Mouse (Mus musculus): ENCODE data around the gene Tspyl3. TPM values are rescaled to one million over a fixed set of nuclear protein-coding genes. Genes with fewer than 3 reads are reported as not detected.

Tspyl3 gene
- polyA plus RNA-seq, 1 experiment from 2014 or later: 20.8 TPM

DNA sequence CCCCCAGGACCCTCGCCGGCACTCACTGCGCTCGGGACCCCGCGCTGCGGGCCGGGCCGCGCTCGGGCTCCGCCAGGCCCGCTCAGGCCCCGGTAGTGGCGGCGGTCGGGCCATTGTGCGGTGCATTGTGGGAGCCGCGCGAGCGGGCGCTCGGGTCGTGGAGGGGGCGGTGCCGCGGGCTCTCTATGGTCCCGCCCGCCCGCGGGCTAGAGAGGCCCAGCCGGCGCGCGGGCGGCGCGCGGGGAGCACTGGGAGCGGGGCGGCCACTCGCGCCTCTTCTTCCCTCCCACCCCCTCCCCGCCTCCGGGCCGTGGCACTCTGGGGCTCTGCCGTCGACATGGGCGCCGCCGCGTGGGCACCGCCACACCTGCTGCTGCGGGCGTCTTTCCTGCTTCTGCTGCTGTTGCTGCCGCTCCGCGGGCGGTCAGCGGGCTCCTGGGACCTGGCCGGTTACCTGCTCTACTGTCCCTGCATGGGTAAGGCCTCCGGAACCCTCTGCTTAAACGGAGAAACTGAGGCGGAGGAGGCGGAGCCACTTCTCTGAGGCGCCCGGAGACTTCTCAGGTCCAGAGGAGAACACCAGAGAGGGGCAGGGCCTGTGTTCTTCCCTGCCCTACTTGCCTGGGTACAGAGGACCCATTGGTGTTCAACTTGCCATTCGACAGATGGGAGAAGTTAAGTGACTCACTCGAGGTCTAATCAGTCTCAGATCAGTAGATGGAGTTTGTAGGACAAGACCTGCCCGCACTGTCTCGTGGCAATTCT lies 16.2 kb upstream of the Tspyl3 start, which contains the start of the genes Plagl2 and Pofut1:
Gene Plagl2 (minus strand): TSS at position 177 of the 765 bp plus-strand sequence.
Gene Pofut1 (plus strand): TSS at position 284 of the 765 bp plus-strand sequence.
- Histone ChIP-seq H3K36me3 (peaks cover 19% of the 10 kb centered on the region), H3K4me2 (peak within 1 kb of the TSS; percentile 88), H3K27me3 (no peaks in the 10 kb centered on the region), H3K9ac (peak within 1 kb of the TSS; percentile 98), H3K4me1 (replicated peaks) (peaks cover 59% of the 10 kb centered on the region), H3K27ac (replicated peaks) (peak within 1 kb of the TSS; percentile 91), H3K9me3 (no peaks in the 10 kb centered on the region), H3K4me3 (peak within 1 kb of the TSS; percentile 97)
- ATAC-seq (ENCODE audit: low read depth): peak; percentile 98
- under 1% methylated on average over 63 of the region's 72 CpGs for WGBS

DNA sequence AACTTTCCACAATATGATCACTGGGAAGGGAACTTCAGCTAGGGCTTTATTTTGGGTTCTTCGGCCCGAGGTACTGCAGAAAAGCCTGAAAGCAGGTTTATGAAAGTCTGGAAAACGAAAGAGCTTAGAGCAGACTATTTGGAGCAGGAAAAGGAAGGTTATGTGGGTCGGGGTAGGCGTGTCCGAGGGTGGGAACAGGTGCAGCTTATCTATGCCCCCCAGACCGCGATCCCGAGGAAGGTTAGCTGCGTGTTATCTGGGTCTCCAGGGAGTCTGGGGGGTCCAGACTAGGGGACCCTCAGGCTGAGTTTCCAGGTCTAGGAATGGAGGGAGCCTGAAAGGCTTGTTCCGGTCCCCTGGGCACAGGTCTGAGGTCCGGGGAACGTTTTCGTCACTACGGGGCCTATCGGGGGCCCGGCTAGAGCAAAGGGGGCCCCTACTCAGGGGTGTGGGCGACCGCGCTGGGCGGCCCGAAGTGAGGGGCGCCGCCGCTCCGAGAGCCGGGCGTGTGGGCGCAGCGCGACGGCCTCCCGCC lies 15.5 kb upstream of the Tspyl3 start:
- 0% methylated on average over 33 of the region's 33 CpGs for WGBS
- Histone ChIP-seq H3K4me2 (peak overlapping the region; percentile 88), H3K9me3 (no peaks in the 10 kb centered on the region), H3K4me3 (peak overlapping the region; percentile 97), H3K9ac (peak overlapping the region; percentile 98), H3K4me1 (replicated peaks) (peaks cover 60% of the 10 kb centered on the region), H3K27me3 (no peaks in the 10 kb centered on the region), H3K27ac (replicated peaks) (peak overlapping the region; percentile 91), H3K36me3 (peaks cover 20% of the 10 kb centered on the region)
- peak; percentile 78 for ATAC-seq (ENCODE audit: low read depth)

DNA sequence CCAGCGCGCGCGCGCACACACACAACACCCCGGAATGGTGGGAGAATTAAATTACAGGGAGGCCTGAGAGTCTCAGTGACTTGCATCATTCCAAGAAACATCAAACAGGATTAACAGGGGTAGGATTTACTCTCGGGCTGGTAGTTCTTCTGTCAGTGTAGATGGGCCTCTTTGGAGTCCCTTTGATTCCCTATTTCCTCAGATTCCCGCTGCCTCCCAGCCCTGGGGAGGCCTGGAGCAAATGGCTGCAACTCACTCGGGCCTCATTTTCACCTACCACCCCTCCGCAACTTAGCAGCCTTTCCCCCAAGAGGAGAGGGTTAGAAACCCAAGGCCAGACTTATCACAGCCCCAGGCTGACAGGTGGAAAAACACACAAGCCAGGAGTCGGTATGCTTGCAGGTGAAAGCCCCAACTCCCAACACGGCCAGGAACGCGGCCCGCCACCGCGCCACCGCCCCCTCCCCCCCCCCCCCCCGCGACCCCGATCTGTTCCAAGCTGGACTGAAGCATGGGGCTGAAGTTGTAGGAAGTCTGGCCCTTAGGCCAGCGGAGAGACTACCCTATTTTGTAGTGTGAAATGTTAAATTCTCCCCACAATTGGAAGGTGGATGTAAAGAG lies 14.7 kb upstream of the Tspyl3 start:
- H3K9me3 ChIP-seq: no peaks in the 10 kb centered on the region
- peak overlapping the region; percentile 97 for H3K4me3 ChIP-seq
- peak overlapping the region; percentile 91; the same call in 1 of the 2 replicates for H3K27ac ChIP-seq (replicated peaks)
- no peak for ATAC-seq (ENCODE audit: low read depth)
- peaks cover 28% of the 10 kb centered on the region for H3K36me3 ChIP-seq
- peak overlapping the region; percentile 98 for H3K9ac ChIP-seq
- no peaks in the 10 kb centered on the region for H3K27me3 ChIP-seq
- WGBS: 11% methylated on average over 22 of the region's 22 CpGs
- H3K4me2 ChIP-seq: peak overlapping the region; percentile 88
- H3K4me1 ChIP-seq (replicated peaks): peaks cover 60% of the 10 kb centered on the region

DNA sequence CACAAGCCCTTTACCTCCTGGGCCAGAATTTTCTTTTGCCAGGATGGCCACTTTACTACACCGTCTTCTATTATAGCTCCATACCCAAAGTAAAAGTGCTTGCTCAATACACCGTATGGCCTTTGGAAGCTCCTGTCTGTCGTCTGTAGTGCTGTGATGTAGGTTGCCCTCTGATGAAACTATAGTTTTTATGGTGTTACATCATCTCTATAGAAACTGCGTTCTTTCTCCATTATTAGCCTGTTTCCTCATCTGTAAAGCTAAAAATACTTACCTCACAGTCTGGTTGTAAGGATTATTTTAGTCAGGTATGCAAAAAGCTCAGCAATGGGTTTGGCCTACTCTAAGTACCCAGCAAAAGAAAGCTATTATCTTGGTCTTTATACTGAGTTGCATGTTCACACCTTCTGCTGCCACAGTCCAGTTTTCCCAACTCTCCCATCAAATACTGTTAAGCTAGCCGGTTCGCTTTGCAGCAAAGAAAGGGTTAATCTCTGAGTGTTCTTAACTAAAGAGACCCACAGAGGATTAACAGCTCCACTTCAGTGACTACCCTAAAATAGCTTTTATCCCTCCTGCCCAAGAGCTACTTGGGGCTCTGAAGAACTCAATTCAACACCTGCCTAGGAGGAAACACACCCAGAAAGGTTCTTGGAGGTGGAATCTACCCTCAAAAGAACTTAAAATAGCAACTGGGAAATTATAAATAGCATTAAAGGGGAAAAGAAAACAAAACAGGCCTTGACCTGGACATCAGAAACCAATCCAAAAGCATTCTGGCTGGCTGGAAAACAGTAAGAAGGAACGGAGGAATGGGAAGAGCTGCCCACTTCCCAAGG lies 14.0 kb upstream of the Tspyl3 start:
- H3K9ac ChIP-seq: peak overlapping the region; percentile 98
- peaks cover 60% of the 10 kb centered on the region for H3K4me1 ChIP-seq (replicated peaks)
- H3K27me3 ChIP-seq: no peaks in the 10 kb centered on the region
- no peak for ATAC-seq (ENCODE audit: low read depth)
- peak overlapping the region; percentile 88 for H3K4me2 ChIP-seq
- H3K4me3 ChIP-seq: peak overlapping the region; percentile 97
- H3K9me3 ChIP-seq: no peaks in the 10 kb centered on the region
- H3K36me3 ChIP-seq: peaks cover 35% of the 10 kb centered on the region
- WGBS: 62% methylated on average over 7 of the region's 7 CpGs
- H3K27ac ChIP-seq (replicated peaks): no peak overlapping the region

DNA sequence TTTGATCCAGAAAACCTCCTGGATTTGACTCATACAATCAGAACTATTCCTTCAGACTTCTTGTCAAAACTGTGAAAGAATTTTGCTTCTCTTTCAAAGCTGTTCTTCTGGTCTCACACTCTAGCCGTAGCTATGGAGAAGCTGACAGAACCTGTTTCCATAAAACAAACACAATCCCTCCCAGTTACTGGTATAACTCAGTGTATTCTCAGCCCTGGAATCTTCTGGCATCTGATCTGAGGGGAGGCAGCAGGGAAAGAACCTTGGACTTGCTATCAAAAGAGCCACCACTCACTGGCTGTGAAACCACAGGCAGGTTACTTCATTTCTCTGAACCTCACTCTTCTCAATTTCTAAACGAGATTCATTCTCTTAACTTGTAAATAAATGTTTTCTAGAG lies 13.2 kb upstream of the Tspyl3 start:
- no peak for ATAC-seq (ENCODE audit: low read depth)
- H3K27ac ChIP-seq (replicated peaks): no peak overlapping the region
- no peak overlapping the region for H3K9ac ChIP-seq
- H3K4me1 ChIP-seq (replicated peaks): peaks cover 57% of the 10 kb centered on the region
- no peaks in the 10 kb centered on the region for H3K9me3 ChIP-seq
- H3K27me3 ChIP-seq: no peaks in the 10 kb centered on the region
- H3K4me3 ChIP-seq: no peak overlapping the region
- H3K4me2 ChIP-seq: no peak overlapping the region
- WGBS: 81% methylated on average over 2 of the region's 2 CpGs
- peaks cover 38% of the 10 kb centered on the region for H3K36me3 ChIP-seq

DNA sequence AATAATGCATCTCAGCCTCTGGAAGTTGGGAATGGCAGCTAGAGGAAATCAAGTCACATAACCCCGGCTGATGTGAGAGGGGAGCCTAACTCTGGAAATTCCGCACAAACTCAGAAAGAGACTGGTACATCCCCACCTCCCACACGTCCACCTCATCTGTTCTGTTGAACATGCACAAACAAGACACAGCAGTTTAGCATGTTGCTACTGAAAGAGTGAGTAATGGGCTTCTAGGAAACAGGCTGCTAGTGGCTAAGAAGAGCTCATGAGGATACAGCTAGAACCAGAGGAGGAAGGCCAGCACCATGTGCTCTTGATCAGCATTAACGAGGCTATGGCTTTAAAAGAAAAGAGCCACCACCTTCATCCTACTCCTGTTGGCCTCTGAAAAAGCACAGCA lies 12.7 kb upstream of the Tspyl3 start:
- no peak for ATAC-seq (ENCODE audit: low read depth)
- WGBS: 76% methylated on average over 4 of the region's 4 CpGs

DNA sequence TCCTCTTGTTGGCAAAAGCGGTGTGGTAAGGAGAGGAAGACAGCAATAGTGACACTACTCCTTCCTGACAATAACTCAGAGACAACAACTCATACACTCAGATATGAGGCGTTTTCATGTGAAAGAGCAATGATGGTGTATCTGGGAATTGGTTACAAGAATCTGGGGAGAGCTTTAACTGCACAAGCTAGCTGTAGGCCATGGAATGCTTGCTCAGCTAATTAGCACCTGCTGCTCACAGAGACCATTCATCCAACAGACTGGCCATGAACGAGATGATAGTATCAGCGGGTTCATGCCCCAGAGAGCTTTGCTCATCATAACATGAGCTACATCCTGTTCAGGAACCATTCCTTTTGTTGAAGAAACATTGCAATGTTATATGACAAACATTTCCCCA lies 12.0 kb upstream of the Tspyl3 start:
- no peak overlapping the region for H3K4me3 ChIP-seq
- H3K4me2 ChIP-seq: no peak overlapping the region
- H3K9ac ChIP-seq: no peak overlapping the region
- H3K9me3 ChIP-seq: no peaks in the 10 kb centered on the region
- H3K27ac ChIP-seq (replicated peaks): no peak overlapping the region
- peaks cover 45% of the 10 kb centered on the region for H3K4me1 ChIP-seq (replicated peaks)
- H3K27me3 ChIP-seq: no peaks in the 10 kb centered on the region
- WGBS: 65% methylated on average over 4 of the region's 4 CpGs
- ATAC-seq (ENCODE audit: low read depth): no peak
- H3K36me3 ChIP-seq: peaks cover 49% of the 10 kb centered on the region

More for the DNA sequence above, 12.7 kb upstream of the Tspyl3 start:
- Histone ChIP-seq H3K9me3 (no peaks in the 10 kb centered on the region), H3K27me3 (no peaks in the 10 kb centered on the region), H3K4me3 (no peak overlapping the region), H3K4me1 (replicated peaks) (peaks cover 52% of the 10 kb centered on the region), H3K4me2 (no peak overlapping the region), H3K36me3 (peaks cover 42% of the 10 kb centered on the region), H3K9ac (no peak overlapping the region), H3K27ac (replicated peaks) (no peak overlapping the region)

DNA sequence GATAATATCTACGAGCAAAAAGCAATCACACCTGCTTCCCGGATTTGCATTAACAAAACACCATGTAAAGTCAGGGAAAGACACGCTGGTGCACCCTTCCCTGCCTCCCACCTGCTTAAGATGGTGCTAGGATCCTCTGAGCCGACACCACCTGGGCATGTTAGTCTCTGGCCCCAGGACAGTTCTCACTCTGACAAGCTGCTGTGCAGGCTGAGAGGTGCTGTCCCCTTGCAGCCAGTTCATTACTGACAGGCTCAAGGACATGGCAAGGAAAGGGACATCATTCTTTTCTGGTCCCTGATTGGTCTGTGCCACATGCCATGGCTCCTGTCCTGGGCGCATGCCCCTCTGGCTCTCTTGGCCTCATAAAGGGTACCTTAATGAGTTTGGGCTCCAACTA lies 3.3 kb upstream of the Tspyl3 start:
- Histone ChIP-seq H3K36me3 (peaks cover 64% of the 10 kb centered on the region), H3K4me3 (no peak overlapping the region), H3K27me3 (no peaks in the 10 kb centered on the region), H3K27ac (replicated peaks) (no peak overlapping the region), H3K4me2 (no peak overlapping the region), H3K4me1 (replicated peaks) (peaks cover 15% of the 10 kb centered on the region), H3K9me3 (no peaks in the 10 kb centered on the region), H3K9ac (no peak overlapping the region)
- 91% methylated on average over 5 of the region's 5 CpGs for WGBS
- no peak for ATAC-seq (ENCODE audit: low read depth)

DNA sequence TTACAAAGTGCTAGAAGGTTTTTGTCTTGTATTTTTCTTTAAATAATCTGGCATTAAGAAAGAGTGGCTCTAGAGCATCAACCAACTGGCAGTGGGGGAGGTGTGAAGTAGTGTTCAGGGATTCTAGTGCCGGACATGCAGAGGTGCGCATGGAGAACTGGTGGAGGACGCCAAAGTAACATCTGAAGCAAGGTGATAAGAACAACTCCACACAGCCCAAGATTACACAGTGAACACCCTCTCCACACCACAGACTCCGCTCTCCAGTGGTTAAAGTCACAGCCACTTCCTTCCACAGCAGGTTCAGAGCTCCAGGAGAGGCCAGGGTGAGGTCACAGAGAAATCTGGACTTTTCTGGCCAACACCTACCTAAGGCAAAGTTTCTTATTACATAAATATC lies 2.7 kb upstream of the Tspyl3 start:
- Histone ChIP-seq H3K4me1 (replicated peaks) (peaks cover 15% of the 10 kb centered on the region), H3K36me3 (peaks cover 59% of the 10 kb centered on the region), H3K4me3 (no peak overlapping the region), H3K9me3 (no peaks in the 10 kb centered on the region), H3K9ac (no peak overlapping the region), H3K27ac (replicated peaks) (no peak overlapping the region), H3K27me3 (no peaks in the 10 kb centered on the region), H3K4me2 (no peak overlapping the region)
- no peak for ATAC-seq (ENCODE audit: low read depth)
- 93% methylated on average over 4 of the region's 4 CpGs for WGBS

DNA sequence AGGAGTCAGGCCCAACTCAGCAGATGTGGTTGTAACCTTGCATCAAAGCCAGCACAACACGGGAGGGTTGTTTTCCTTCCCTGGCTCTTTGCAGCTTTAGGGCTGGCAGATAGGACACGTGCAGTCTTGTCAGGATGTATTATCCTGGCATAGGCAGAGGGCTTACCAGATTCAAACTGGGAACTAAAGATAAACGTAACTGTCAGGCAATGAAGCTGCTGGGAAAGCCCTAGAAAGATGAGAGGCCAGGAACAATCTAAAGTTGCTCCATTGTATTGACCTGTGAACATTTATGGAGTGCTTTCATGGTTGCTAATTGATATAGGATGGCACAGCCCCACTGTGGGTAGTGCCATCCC lies 333 bp upstream of the Tspyl3 start:
- ATAC-seq (ENCODE audit: low read depth): no peak; the same call in 1 of the 2 replicates

DNA sequence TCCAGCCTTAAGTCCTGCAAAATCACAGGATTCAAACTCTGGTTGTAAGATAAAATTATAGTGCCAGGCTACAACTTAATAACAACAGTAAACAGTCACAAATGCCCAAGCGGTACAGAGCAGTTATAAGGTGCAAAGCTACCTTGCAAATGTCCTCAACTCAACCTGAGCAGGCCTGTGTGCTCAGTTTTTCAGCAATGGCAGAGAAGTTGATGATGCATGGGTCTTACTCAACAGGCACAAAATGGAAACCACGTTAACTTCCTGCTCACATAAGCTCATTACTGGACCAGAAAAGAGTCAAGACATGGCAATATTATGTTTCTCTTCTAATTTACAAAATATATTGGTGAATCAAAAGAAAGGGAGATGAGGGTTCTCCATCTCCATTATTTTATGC lies 2.7 kb downstream of the Tspyl3 start:
- ATAC-seq (ENCODE audit: low read depth): no peak
- H3K36me3 ChIP-seq: peaks cover 16% of the 10 kb centered on the region
- H3K4me3 ChIP-seq: no peak overlapping the region
- no peak overlapping the region for H3K9ac ChIP-seq
- no peaks in the 10 kb centered on the region for H3K27me3 ChIP-seq
- WGBS: 93% methylated on average over 2 of the region's 2 CpGs
- H3K4me1 ChIP-seq (replicated peaks): peaks cover 15% of the 10 kb centered on the region
- no peak overlapping the region for H3K27ac ChIP-seq (replicated peaks)
- H3K4me2 ChIP-seq: no peak overlapping the region
- no peaks in the 10 kb centered on the region for H3K9me3 ChIP-seq

More for the DNA sequence above, 333 bp upstream of the Tspyl3 start:
- H3K4me1 ChIP-seq (replicated peaks): peaks cover 15% of the 10 kb centered on the region
- peak overlapping the region; percentile 84 for H3K9ac ChIP-seq
- H3K9me3 ChIP-seq: no peaks in the 10 kb centered on the region
- peaks cover 44% of the 10 kb centered on the region for H3K36me3 ChIP-seq
- WGBS: 8% methylated on average over 3 of the region's 3 CpGs
- peak overlapping the region; percentile 72 for H3K4me2 ChIP-seq
- peak overlapping the region; percentile 58 for H3K4me3 ChIP-seq
- peak overlapping the region; percentile 83 for H3K27ac ChIP-seq (replicated peaks)
- no peaks in the 10 kb centered on the region for H3K27me3 ChIP-seq

DNA sequence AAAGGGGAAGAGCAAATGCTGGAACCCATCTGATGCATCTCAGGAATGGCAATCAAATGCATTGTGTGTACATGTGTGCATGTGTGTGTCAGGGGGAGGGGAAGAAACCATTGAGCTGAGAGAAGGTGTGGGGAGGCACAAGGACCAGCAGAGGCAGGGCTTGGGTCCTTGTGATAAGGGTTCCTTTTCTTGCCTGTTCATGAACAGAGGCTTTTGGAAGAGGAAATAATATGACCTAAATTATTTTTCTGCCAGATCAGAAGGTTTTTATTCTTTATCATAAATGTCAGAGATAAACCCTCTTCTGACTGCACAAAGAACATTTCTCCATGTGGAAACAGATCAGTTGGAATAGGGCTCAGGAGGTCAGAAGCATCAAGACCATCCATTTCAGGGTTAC lies 3.1 kb downstream of the Tspyl3 start:
- Histone ChIP-seq H3K4me2 (no peak overlapping the region), H3K27me3 (no peaks in the 10 kb centered on the region), H3K36me3 (peaks cover 12% of the 10 kb centered on the region; the same call in 1 of the 2 replicates), H3K9ac (no peak overlapping the region), H3K4me1 (replicated peaks) (peaks cover 15% of the 10 kb centered on the region), H3K9me3 (no peaks in the 10 kb centered on the region), H3K27ac (replicated peaks) (no peak overlapping the region), H3K4me3 (no peak overlapping the region)
- no peak for ATAC-seq (ENCODE audit: low read depth)

Data from neural tube, embryonic 13.5 days (tissue).